Mouse (Mus musculus) spleen, adult 2 months (tissue): ENCODE measurements at regions not wholly inside any gene's neighbourhood (a gene's known extent, or its start where the extent isn't known, plus 50 kb on each side); places are given as distances from the start of the nearest gene placed in this dataset.

Source experiments
- CTCF ChIP-seq: fragments of 200-500 bp; IDR thresholded peaks from 2 replicates; pipeline ENCODE4 v1.5.1; 2011; ENCODE audit warnings: mild to moderate bottlenecking, inconsistent platforms; ENCODE audit not compliant: insufficient read depth, insufficient read length, insufficient replicate concordance; ENCODE audit errors: extremely low read depth
- POLR2A ChIP-seq: fragments of 200-500 bp; IDR thresholded peaks from 2 replicates; pipeline ENCODE4 v1.6.1; 2011; ENCODE audit warnings: low read depth, low read length, inconsistent platforms

GRCm38 (mm10) chr8:26488590-26488989 lies 369.3 kb downstream of the Gm45692 start:
- TF ChIP-seq POLR2A (no peak), CTCF (no peak)
